ENCODE assay signal across 26 mouse cellular contexts in genomic region chr17:14770377-14770776, GRCm38 (mm10).
"Had no signal": no experiment of that assay in that cellular context is flagged by ENCODE, and none has a peak within 500 bp of the region (broad histone marks: within the 10 kb centered on the region; RNA-seq: fewer than 3 reads in every experiment).

No protein-coding gene starts in this region.

- ATAC-seq: hindbrain, embryonic 16.5 days; inflammation-experienced regulatory T-cells, adult 6 months; intestine, embryonic 15.5 days; intestine, postnatal 0 days had no signal

- H3K4me3 ChIP-seq: heart, adult 2 months; heart, embryonic 13.5 days; heart, embryonic 15.5 days; hindbrain, embryonic 10.5 days; hindbrain, embryonic 12.5 days; intestine, embryonic 15.5 days; layer of hippocampus, adult 2 months; left cerebral cortex, adult 2 months; limb, embryonic 13.5 days; liver, embryonic 13.5 days; liver, embryonic 15.5 days had no signal

- H3K9ac ChIP-seq: heart, embryonic 13.5 days; heart, embryonic 15.5 days; hindbrain, embryonic 12.5 days; hindbrain, embryonic 14.5 days; intestine, embryonic 15.5 days; limb, embryonic 13.5 days; liver, embryonic 13.5 days; liver, embryonic 15.5 days had no signal

- H3K36me3 ChIP-seq: heart, embryonic 13.5 days; heart, embryonic 15.5 days; hindbrain, embryonic 10.5 days; hindbrain, embryonic 12.5 days; intestine, embryonic 15.5 days; limb, embryonic 13.5 days; liver, embryonic 13.5 days; liver, embryonic 15.5 days had no signal

- DNase-seq: gastrocnemius, postnatal 25 days; heart, postnatal 14 days; heart, postnatal 4 days; kidney, adult 18-20 months; kidney, adult 8-10 months; kidney, postnatal 10 days; kidney, postnatal 25 days; kidney, postnatal 4 days; liver; liver, embryonic 13.5 days had no signal

- H3K4me1 ChIP-seq: heart, embryonic 13.5 days; heart, embryonic 15.5 days; hindbrain, embryonic 10.5 days; hindbrain, embryonic 12.5 days; intestine, embryonic 15.5 days; liver, embryonic 13.5 days; liver, embryonic 15.5 days had no signal

- H3K27ac ChIP-seq: heart, adult 2 months; heart, embryonic 13.5 days; heart, embryonic 15.5 days; hindbrain, embryonic 10.5 days; hindbrain, embryonic 12.5 days; hindbrain, embryonic 14.5 days; intestine, embryonic 15.5 days; layer of hippocampus, adult 2 months; left cerebral cortex, adult 2 months; limb, embryonic 13.5 days; liver, embryonic 13.5 days; liver, embryonic 15.5 days had no signal

- H3K9me3 ChIP-seq: heart, embryonic 13.5 days; heart, embryonic 15.5 days; hindbrain, embryonic 10.5 days; hindbrain, embryonic 12.5 days; intestine, embryonic 15.5 days; limb, embryonic 13.5 days; liver, embryonic 13.5 days; liver, embryonic 15.5 days had no signal

- H3K27me3 ChIP-seq: heart, embryonic 13.5 days; heart, embryonic 15.5 days; hindbrain, embryonic 12.5 days; intestine, embryonic 15.5 days; limb, embryonic 13.5 days; liver, embryonic 13.5 days; liver, embryonic 15.5 days had no signal

- H3K4me2 ChIP-seq: heart, embryonic 11.5 days; heart, embryonic 13.5 days; heart, embryonic 15.5 days; hindbrain, embryonic 12.5 days; hindbrain, embryonic 14.5 days; intestine, embryonic 15.5 days; limb, embryonic 13.5 days; liver, embryonic 11.5 days; liver, embryonic 13.5 days; liver, embryonic 15.5 days had no signal
